Mouse (Mus musculus) adrenal gland, postnatal 10 days (tissue): ENCODE data around the gene Npepps. TPM values are rescaled to one million over a fixed set of nuclear protein-coding genes. Genes with fewer than 3 reads are reported as not detected.
A peak's percentile ranks its signal among the peaks of the same experiment; 100 is the strongest.
"Not testable (repeated sequence)": the region's sequence is repeated elsewhere in the genome, so short reads cannot be mapped to it uniquely, and the experiment has no call there.

Source experiments
- DNase-seq: peaks from one replicate; pipeline ENCODE4 v3.0.0; 2021; ENCODE audit warnings: mixed read lengths
- total RNA-seq, 2 experiments: library from RNA; stranded (reverse); gene quantifications; 2 replicates each; pipeline ENCODE4 v1.2.3; 2021

The Npepps gene
- total RNA-seq, 2 experiments from 2014 or later: 63.2 to 68.3 TPM

DNA sequence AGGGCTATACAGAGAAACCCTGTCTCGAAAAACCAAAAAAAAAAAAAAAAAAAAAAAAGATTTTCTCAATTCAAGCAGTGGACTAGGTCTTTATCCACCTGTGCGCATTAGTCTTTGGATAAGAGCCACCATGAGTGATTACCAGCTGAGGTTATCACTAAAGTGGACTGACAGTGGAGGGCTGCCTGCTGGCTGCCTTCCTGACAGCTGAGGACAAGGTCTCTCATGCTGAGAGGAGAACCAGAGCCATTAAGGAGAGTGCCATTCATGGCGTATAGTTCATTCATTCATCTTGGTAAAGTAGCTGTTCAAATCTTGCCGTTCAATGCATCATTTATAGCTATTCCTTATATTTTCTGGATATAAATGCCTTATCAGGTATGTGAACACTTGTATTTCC lies 16.1 kb upstream of the Npepps start:
- DNase-seq: no peak

DNA sequence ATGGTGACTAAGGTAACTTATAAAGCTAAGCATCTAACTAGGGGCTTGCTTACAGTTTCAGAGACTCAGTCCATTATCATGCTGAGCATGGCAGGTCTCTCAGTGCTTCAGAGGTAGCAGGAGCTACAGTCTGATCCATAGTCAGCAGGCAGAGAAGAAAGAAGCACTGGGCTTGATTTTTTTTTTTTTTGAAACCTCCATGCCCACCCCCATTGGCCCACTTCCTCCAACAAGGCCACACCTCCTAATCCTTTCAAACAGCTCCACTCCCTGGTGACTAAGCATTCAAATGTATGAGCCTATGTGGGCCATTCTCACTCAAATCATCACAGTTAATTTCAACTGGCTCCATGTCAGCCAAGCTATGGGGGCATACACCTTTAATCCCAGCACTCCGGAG lies 12.3 kb upstream of the Npepps start:
- no peak for DNase-seq

DNA sequence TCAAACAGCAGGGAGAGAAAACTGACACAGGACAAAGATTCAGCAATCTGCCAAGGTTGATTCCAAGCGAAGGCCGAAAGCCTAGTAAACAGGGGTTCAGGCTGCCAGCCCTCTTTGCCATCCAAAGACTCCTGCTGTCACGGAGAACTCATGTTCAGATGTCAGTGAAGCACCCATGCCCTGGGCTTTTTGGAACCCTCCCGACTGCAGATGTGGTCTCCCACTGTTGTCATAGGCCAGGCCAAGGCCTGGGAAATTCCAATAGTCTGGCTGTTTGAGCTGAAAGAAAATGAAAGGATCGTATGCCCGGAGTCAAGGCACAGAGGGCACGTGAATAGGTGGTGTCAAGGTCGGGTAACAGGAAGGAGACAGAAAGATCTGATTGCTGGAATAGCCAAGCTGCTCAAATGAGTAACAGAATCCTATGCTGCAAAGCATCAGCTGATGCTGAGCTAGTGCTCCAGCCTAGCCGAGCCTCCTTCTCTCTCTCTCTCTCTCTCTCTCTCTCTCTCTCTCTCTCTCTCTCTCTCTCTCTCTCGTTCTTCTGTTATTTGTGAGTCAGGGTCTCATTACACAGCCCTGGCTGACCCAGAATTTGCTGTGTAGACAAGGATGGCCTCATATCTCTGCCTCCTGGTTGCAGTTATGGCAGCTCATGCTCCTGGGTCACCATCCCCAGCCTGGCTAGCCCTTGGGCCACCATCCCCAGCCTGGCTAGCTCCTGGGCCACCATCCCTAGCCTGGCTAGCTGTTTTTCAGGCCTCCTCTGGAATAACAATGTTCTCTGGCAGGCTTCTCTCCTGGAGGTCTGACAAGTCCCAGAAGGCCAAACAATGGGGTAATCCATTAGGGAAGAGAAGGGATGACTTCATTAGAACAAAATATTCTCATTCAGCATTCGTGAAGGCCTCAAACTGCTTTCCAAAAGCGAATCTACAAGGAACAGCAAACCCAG lies 9.1 kb upstream of the Npepps start:
- DNase-seq: peak; percentile 53

DNA sequence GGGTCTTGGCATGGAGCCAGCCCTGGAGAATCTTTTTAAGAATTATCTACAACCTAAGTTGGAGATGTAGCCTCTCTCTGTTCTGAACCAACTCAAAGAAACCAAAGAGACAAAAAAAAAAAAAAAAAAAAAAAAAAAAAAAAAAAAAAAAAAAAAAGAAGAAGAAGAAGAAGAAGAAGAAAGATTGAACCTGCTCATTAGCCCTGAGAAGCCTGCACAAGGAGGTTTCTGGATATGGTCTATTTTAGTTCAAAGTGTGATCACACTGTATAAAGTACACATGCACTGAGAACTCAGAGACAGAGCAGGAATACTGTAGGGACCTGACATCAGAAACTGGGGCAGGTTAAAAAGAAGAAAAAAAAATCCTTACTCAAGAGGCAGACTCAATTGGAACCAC lies 7.2 kb upstream of the Npepps start:
- no peak for DNase-seq

DNA sequence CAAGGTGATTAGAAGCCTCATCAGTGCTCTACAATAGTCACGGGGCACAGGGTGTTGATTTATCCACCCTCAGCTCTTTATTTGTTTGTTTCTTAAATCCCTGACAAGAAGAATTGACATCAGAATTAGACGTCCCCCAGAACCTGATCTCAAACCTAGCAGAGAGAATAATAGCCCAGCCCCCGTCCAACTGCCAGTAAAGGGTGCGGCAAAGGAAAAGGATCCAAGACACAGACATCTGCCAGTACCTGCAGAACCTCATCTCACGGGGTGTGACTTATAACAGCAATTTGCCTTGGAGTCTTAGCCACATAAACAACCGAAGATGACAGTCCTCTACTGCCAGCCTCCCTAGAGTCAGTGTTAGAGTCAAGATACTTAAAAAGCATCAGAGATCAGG lies 6.5 kb upstream of the Npepps start:
- DNase-seq: no peak

DNA sequence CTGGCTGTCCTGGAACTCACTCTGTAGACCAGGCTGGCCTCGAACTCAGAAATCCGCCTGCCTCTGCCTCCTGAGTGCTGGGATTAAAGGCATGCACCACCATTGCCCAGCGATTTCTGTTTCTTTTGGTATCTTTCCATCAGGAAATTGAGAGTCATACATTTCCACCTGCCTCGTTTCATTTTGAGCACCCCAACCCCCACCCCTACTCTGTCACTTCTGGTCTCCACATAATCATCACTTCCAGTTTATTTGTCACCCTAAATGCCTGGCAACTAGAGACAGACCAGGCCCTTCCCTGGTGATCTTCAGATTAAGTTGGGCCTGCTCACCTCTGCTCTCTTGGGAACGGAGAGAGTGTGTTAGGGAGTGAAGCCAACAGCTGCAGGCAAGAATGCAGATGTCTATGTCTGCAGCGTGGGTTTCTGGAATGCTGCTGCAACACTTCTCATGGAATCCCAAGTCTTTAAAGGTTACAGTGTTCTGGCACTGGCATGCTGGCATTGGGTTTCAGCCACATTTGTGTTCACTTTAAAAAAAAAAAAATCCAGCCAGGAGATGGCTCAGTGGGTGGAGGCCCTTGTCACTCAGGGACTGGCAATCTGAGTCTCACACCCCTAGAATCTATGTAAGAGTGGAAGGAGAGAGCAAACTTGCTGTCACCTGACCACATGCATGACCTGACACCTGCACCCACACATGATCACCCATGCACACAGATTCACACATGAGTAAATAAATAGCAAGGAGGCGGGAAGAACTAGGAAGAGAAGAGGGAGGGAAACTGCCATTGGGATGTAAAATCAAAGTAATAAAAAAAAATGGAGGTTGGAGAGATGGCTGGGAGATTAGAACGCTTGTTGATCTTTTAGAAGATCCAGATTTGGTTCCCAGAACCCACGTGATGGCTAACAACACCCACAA lies 5.7 kb upstream of the Npepps start:
- DNase-seq: no peak

DNA sequence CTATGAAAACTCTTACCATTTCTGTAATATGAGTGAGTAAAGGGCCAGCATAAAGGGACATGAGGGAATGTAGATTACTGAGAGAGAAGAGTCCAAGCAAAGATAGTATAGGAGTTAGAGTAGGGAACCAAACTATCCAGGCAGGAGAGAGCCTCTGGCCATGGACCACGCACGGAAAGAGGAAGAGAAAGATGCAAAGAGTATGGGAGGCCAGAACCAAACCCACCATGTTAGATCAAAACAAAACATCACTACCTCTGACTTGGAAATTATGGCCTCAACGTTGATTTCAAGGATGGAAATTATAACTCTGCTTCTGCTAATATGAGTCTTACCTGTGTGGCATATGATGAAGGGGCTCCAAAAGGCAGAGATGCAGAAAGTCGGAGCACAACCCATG lies 4.4 kb upstream of the Npepps start:
- no peak for DNase-seq

DNA sequence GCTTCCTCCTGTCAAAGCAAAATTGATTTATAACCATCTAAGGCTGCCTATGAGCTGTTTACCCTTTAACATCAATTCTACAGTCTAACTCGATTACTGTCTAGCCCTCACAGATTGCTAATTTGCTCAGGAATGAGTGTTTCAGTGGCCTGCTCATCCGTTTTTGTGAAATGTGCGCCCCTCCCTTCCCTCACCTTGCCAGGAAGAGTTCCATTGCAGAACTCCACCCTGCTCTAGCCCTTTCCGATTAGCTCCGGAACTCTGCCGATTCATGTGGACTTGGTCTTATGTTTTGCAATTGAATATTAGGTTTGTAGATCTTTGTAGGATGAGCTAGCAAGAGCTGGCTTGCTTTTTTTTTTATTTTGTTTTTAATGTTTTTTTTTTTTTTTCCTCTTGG lies 1.7 kb upstream of the Npepps start:
- DNase-seq: no peak

DNA sequence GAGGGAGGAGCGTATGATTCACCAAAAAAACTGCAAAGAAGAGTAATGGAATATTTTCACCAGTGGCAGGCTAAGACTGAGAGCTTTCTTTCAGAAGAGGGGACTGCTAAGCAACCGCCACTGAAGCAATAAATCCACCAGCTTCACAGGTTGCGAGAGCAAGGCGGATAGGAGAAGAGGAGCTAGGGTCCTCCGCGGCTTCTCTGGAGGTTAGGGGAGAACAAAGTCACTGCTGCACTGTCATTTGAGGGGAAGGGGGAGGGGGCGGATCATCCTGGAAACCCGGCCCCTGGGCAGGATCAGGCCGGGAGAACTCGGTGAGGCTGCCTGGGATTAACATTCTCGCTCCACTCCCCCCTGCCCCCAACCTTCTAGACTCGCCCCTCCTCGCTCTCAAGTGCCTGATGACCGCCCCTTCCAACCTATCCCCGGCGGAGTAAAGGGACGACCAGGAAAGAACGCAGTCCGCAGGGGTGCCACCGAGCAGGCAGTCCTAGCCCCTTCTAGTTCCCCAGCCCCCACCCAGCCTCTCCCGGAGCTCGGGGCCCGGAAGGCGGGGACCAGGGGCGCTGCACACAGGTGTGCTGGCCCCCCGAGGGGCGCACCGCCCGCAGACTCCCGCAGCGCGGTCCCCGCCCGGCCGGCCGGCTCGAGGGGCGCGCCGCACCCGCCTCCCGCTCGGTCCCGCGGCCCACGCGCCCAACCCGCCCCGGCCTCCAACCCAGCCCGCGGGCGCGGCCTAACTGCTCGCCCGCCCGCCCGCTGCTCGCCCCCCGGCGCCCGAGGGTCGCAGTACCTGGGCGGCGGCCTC lies 828 bp downstream of the Npepps start:
- DNase-seq: peak; percentile 76

DNA sequence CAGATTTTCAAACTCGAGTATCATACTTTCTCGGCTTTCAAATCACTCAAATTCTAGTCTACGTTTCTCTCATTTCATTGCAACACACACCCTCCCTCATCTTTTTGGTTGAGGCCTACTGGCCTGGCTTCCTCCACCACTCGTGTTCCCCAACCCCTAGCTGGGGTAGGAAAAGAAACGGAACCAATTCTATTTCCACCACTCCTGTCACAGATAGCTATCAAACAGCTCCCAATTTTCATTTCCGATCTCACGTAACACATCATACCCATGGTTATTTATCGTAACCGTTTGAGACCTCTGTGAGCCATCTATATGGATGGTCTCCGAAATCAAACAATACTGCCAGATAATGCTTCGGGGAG lies 1.4 kb downstream of the Npepps start:
- no peak for DNase-seq

DNA sequence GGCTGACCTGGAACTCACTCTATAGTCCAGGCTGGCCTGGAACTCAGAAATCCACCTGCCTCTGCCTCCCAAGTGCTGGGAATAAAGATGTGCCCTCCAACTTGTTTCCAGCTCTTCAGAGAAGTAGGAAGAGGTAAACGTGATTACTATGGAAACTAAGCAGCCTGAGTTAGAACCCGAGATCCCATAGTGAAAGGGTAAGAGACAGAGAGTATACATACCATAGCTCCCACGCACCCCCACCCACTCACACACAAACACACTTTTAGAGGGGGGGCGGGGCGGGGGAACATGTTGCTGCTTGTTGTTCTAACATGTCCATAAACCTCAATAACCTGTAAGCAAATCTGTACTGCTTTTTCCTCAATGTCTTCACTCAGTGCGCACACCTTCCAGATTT lies 2.0 kb downstream of the Npepps start:
- no peak for DNase-seq

DNA sequence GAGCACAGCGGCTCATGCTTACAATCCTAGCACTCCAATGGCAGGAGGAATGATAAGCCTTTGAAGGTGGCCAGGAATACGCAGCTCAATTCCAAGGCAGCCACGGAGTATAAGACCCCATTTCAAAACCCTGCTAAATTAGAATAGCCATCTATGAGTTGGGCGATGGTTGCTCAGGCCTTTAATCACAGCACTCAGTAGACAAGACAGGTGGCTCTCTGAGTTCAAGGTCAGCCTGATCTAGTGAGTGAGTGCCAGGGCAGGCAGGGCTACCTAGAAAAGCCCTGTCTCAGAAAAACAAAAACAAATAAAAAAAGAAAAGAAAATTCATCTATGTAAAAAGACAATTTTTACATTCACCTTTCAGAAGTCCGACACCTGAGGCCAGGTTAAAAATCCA lies 3.3 kb downstream of the Npepps start:
- DNase-seq: peak; percentile 13

DNA sequence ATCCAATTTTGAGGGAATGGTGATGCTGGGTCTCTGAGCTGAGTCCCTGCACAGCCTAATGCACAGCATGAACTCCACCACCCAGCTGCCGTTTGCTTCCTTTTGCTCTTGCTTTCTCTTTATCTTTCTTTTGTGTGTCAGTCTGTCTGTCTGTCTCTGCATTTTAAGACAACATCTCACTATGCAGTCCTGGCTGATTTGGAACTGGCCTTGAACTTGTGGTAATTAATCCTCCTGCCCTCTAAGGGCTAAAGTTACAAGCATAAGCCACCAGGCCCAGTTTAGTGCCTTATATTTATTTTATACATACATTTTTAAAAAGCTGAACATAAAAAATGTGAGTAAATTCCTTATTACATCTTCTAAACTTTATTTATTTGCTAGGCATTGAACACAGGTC lies 4.4 kb downstream of the Npepps start:
- no peak for DNase-seq

DNA sequence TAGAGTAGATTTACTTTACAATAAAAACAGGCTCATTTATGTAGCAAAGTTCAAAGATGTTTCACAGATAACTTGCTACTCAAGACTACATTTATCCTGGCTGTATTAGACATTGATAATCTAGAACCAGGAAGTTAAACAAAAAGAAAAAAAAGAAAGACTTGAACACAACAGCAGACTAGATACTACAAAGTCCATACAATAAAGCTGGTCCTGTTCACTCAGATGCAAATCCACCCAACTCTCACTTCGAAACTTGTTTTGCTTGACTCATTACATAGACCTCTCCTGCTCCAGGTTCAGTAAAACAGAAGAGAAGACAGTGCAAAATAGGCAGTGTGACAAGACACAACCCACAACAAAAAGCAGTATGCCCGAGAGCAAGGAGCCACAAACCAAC lies 5.1 kb downstream of the Npepps start:
- DNase-seq: no peak

DNA sequence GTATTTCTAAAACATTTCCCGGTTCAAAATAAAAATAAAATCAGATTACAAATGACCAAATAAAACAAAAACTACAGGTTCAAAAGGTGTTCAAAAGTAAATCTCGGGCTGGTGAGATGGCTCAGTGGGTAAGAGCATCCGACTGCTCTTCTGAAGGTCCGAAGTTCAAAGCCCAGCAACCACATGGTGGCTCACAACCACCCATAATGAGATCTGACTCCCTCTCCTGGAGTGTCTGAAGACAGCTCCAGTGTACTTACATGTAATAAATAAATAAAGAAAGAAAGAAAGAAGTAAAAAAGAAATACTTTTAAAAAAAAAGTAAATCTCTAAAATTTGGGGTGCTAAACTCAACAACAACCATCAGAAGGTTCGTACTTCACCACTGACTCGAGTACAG lies 5.5 kb downstream of the Npepps start:
- DNase-seq: not testable (repeated sequence)

DNA sequence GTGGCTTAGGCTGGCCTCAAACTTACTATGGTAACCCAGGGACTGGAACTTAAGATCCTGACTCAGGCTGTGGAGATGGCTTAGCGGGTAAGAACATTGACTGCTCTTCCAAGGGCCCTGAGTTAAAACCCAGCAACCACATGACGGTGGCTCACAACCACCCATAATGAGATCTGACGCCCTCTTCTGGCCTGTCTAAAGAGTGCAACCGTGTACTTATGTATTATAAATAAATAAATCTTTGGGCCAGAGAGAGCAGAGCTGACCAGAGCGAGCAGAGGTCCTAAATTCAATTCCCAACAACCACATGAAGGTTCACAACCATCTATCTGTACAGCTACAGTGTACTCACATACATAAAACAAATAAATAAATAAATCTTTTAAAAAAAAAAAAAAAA lies 6.8 kb downstream of the Npepps start:
- DNase-seq: no peak

DNA sequence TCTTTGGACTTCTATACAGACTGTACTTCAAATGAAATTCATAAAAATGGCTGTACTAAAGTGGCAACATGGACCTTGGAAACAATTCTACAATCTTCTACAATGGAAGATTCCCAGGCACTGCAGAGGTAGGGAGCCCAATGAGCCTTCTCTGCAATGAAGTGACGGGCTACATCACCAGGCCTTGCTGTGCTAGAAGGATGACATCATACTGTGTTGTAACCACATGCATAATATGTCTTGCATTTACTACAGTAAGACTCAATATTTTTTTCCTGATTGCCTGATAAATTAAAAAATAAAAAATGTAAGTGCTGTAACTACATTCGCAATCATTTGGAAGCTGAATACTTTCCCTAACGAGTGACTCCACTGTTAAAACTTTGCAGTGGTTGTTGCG lies 7.6 kb downstream of the Npepps start:
- DNase-seq: no peak

DNA sequence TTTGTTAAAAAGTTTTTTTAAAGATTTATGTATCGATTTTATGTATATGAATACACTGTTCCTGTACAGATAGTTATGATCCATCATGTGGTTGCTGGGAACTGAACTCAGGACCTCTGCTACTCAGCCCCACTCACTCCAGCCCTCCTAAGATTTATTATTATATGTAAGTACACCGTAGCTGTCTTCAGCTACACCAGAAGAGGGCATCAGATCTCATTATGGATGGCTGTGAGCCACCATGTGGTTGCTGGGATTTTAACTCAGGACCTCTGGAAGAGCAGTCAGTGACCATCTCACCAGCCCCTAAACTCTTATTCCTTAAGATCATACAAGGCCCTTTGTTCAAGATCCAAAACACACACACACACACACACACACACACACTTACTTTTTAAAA lies 10.4 kb downstream of the Npepps start:
- not testable (repeated sequence) for DNase-seq

DNA sequence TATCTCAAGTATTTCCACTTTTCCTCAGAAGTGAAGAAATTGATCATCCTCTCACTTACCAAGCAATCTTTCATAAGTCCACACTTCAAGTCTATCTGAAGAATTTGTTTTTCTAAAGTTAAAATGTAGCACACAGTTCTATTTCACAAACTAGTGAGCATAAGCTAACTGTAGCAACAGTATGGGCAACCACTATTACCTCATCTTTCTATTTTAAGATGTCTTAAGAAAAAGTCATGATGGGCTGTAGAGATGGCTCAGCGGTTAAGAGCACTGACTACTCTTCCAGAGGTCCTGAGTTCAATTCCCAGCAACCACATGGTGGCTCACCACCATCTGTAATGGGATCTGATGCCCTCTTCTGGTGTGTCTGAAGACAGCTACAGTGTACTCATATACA lies 13.9 kb downstream of the Npepps start:
- DNase-seq: not testable (repeated sequence)

DNA sequence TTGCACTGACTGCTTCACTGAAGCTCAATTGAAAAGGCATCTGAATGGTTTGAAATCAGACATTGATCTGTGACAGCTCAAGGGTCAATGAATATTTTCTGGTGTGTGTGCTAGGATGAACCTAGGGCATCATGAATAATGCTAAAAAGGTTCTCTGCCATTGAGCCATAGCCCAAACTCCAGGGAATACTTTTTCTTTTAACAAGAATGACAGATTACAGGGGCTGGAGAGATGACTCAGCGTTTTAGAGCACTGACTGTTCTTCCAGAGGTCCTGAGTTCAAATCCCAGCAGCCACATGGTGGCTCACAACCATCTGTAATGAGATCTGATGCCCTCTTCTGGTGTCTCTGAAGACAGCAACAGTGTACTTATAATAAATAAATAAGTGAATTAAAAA lies 30.8 kb downstream of the Npepps start:
- not testable (repeated sequence) for DNase-seq

DNA sequence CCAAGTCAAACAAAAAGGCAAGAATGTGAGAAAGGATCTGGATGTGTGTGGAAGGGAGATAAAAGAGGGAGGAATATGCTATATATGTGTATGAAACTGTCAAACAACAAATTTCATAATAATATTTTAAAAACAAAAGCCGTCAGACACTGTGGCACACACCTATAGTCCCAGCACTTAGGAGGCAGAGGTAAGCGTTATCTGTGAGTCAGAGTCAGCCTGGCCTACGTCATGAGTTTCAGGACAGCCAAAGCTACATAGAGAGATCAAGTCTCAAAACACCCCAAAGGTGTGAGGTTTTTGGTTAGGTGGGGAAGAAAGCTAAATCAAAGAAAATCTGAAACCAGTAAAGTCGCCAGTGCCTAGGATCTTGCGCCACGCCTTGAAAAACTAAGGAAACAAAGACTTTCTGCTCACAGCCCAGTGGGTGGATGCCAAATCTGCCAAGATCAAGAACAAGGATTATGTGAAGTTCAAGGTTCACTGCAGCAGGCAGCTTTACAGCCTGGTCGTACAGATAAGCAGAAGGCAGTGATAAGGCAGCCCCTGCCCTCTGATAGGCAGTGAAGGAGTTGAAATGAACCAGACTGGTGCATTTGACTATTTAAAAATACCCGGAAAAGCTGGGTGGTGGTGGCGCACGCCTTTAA lies 33.8 kb downstream of the Npepps start:
- DNase-seq: peak; percentile 15

DNA sequence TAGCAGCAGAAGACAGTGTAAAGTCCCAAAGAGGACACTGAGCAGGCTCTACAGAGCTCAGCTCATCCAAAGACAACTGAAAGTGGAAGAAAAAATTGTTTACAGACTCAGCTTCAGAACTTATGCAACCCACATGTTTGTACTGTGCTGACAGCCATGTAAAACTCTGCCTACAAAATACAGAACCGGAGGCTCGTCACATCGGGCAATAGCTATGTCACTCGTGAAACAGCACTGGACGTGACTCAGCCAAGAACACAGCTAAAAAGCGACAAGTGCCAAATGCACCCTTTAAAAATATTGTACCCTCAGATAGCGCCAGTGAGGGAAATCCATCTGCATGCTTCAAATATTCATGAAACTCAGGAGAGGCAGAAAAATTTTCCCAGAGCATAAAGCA lies 39.1 kb downstream of the Npepps start:
- no peak for DNase-seq
